Mouse (Mus musculus): ENCODE data around the gene Tfap2b. TPM values are rescaled to one million over a fixed set of nuclear protein-coding genes. Genes with fewer than 3 reads are reported as not detected.

The Tfap2b gene
- polyA plus RNA-seq (2015; fragmentation: Nextera tagmentation; extraction: Ambion mirVana) = 65.6 and 78.3 TPM in 2 replicates

DNA sequence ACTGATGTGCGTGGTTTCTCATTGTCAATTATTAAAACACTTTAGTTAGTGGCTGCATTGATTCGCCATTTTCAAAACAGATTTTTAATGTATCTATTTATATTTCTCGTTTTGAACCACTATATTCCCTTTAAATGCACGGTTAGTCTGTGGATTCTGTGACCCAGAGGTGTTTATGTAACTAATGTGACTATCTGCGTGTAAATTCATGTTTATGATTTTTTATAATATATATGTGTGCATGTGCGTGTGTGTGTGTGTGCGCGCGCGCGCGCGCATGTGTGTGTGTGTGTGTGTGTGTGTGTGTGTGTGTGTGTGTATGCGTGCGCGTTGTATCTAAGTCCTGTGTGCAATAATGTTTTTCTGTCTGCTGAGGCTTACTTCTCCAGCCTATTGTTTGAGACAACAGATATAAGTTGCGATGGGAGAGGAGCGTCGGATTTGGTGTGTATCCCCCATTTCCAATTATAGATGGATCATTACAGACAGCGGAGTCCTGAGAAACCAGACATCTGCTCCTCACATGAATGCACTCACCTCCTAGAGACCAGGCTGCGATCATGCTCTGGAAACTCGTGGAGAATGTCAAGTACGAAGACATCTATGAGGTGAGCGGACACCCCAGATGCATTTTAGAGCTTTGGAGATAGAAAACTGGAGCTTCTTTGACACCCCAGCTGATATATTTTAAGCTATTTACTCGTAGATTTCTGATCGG, at the start of gene Tfap2b:
TSS of gene Tfap2b (plus strand) at position 274 of the 718 bp plus-strand sequence.
- no peaks in the 10 kb centered on the region for H3K36me3 ChIP-seq
- H3K27ac ChIP-seq (replicated peaks) = peak within 1 kb of the TSS; percentile 72
- peak within 1 kb of the TSS; percentile 40 for H3K4me2 ChIP-seq
- peak within 1 kb of the TSS; percentile 31 for H3K4me3 ChIP-seq
- H3K9me3 ChIP-seq = no peaks in the 10 kb centered on the region
- H3K27me3 ChIP-seq = peaks cover 49% of the 10 kb centered on the region
- peak; percentile 60 for ATAC-seq (ENCODE audit: low FRiP score, low read depth)
- 2% methylated on average over 26 of the region's 26 CpGs for WGBS
- H3K4me1 ChIP-seq (replicated peaks) = peaks cover 6% of the 10 kb centered on the region; the same call in 1 of the 2 replicates
- H3K9ac ChIP-seq = peak within 1 kb of the TSS; percentile 38; the same call in 1 of the 2 replicates

DNA sequence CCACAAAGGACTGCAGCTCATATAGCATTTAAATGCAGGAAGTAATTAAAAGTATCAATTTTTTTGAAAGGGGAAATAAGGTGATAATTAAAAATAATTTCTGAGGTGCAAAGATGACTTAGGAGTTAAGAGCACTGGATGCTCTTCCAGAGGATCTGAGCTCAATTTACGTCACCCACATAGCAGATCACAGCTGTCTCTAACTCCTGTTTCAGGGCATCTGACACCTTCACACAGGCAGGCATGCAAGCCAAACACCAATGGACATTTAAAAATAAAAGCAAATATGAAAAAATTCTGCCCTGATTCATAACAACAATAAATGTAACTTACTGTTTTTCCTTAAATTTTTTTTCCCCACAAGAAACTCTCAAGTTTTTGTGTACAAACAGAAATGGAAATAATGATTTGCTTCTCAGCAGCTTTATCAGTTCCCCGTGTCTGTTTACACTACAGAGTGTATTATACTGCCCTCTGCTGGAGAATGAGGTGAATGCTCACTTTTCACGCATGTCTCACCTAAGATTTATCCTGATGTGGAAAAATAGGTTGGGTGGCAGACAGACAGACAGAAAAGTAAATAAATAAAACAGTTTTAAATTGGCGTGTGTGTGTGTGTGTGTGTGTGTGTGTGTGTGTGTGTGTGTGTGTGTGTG, 29.8 kb upstream of the Tfap2b start:
- no peaks in the 10 kb centered on the region for H3K4me1 ChIP-seq (replicated peaks)
- no peak for ATAC-seq (ENCODE audit: low FRiP score, low read depth)
- 12% methylated on average over 4 of the region's 4 CpGs for WGBS
- H3K36me3 ChIP-seq = no peaks in the 10 kb centered on the region
- H3K27ac ChIP-seq (replicated peaks) = no peak overlapping the region
- H3K9ac ChIP-seq = no peak overlapping the region
- no peaks in the 10 kb centered on the region for H3K9me3 ChIP-seq
- no peak overlapping the region for H3K4me3 ChIP-seq
- no peak overlapping the region for H3K4me2 ChIP-seq
- no peaks in the 10 kb centered on the region for H3K27me3 ChIP-seq

DNA sequence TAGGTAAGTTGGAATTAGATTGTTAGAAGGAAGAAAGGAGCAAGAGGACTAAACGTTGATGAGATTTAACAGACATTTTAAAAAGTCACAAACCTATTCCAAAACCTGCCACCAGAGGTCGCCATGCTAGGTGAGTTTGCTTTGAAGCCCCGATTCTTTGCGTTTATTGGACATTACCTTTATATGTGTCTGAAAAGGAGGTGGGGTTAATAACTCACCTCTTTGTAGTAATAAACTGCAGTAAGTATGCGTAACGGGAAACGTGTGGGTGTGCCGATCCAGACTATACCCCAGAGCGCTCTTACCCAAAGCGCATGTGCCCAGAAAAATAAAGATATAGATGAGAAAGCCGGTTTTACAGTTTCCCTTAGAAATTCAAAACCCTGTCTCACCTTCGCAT, 3.1 kb upstream of the Tfap2b start:
- peak overlapping the region; percentile 65 for H3K4me2 ChIP-seq
- H3K9ac ChIP-seq = 0 out of 2 replicates have a peak overlapping the region, but pooled peaks have one; percentile 14
- no peaks in the 10 kb centered on the region for H3K9me3 ChIP-seq
- ATAC-seq (ENCODE audit: low FRiP score, low read depth) = peak; percentile 74; the same call in 1 of the 2 replicates
- H3K4me1 ChIP-seq (replicated peaks) = 0 out of 2 replicates have a peak, but pooled peaks cover 6% of the 10 kb centered on the region
- peak overlapping the region; percentile 39 for H3K4me3 ChIP-seq
- no peaks in the 10 kb centered on the region for H3K36me3 ChIP-seq
- WGBS = 2% methylated on average over 12 of the region's 12 CpGs
- H3K27ac ChIP-seq (replicated peaks) = no peak overlapping the region
- H3K27me3 ChIP-seq = peaks cover 35% of the 10 kb centered on the region

DNA sequence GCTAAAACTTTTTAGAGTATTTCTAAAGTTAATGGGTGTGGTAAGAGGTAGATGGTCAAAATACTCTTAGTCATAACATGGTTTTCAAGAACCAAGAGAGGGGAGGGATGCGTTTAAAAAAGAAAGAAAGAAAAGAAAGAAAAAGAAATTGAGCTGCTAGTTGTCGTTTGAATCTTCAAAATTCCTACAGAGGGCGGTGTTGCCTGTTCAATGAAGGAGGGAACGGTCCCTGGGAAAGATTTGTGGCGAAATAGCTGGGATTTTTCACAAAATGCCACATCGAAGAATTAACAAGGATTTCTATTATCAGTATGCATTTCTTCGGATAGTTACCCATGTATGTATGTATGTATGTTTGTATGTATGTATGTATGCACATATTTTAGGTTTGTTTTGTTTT, 2.5 kb upstream of the Tfap2b start:
- no peaks in the 10 kb centered on the region for H3K9me3 ChIP-seq
- H3K9ac ChIP-seq = no peak overlapping the region
- H3K27ac ChIP-seq (replicated peaks) = no peak overlapping the region
- 0 out of 2 replicates have a peak, but pooled peaks cover 6% of the 10 kb centered on the region for H3K4me1 ChIP-seq (replicated peaks)
- peak overlapping the region; percentile 39 for H3K4me3 ChIP-seq
- WGBS = under 1% methylated on average over 7 of the region's 7 CpGs
- H3K27me3 ChIP-seq = peaks cover 37% of the 10 kb centered on the region
- no peaks in the 10 kb centered on the region for H3K36me3 ChIP-seq
- peak overlapping the region; percentile 65 for H3K4me2 ChIP-seq
- no peak for ATAC-seq (ENCODE audit: low FRiP score, low read depth)

DNA sequence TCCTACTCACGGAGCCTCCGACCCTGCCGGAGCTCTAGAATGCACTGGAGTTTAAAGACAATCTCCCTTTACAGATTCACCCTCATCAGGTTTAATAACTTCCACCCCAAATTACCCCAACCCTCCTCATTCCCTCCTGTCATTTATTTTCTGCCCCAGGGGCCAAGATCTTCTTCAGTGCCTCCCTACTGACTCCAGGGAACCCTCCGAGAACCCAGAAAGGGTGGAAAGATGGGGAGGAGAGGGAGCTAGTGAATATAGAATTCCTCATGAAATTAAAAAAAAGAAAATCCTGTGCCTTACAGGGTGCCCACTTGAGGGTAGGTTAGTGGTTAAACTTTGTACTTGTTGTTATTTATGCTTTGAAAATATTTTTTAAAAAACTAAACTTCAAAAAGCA, 1.1 kb upstream of the Tfap2b start:
- Histone ChIP-seq H3K9me3 (no peaks in the 10 kb centered on the region), H3K36me3 (no peaks in the 10 kb centered on the region), H3K9ac (no peak overlapping the region), H3K27me3 (peaks cover 44% of the 10 kb centered on the region), H3K4me1 (replicated peaks) (0 out of 2 replicates have a peak, but pooled peaks cover 6% of the 10 kb centered on the region), H3K27ac (replicated peaks) (no peak overlapping the region), H3K4me3 (no peak overlapping the region), H3K4me2 (peak overlapping the region; percentile 11; the same call in 1 of the 2 replicates)
- WGBS = 6% methylated on average over 4 of the region's 4 CpGs
- ATAC-seq (ENCODE audit: low FRiP score, low read depth) = no peak

DNA sequence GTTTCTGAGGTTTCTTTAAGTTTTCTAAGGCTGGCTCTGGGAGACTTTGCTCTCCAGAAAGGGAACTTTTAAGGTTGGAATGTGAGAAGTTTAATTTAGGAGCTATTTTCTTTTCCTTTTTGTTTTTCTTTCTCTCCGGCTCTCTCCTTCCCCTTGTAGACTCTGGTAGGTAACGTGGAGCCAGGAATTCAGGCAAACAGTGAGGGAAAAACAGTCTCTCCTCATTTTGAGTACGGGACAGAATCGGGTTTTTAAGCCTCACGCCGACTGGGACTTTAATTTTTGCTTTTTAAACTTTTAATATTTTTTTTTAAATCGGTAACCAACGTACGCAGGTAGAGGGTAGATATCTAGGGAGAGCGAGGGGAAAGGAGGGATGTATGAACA, 638 bp downstream of the Tfap2b start:
- ATAC-seq (ENCODE audit: low FRiP score, low read depth) = no peak
- H3K4me2 ChIP-seq = peak overlapping the region; percentile 40
- H3K4me1 ChIP-seq (replicated peaks) = peaks cover 10% of the 10 kb centered on the region; the same call in 1 of the 2 replicates
- no peak overlapping the region for H3K9ac ChIP-seq
- peak overlapping the region; percentile 31 for H3K4me3 ChIP-seq
- no peaks in the 10 kb centered on the region for H3K9me3 ChIP-seq
- H3K27ac ChIP-seq (replicated peaks) = peak overlapping the region; percentile 72; the same call in 1 of the 2 replicates
- 2% methylated on average over 10 of the region's 10 CpGs for WGBS
- peaks cover 51% of the 10 kb centered on the region for H3K27me3 ChIP-seq
- no peaks in the 10 kb centered on the region for H3K36me3 ChIP-seq

DNA sequence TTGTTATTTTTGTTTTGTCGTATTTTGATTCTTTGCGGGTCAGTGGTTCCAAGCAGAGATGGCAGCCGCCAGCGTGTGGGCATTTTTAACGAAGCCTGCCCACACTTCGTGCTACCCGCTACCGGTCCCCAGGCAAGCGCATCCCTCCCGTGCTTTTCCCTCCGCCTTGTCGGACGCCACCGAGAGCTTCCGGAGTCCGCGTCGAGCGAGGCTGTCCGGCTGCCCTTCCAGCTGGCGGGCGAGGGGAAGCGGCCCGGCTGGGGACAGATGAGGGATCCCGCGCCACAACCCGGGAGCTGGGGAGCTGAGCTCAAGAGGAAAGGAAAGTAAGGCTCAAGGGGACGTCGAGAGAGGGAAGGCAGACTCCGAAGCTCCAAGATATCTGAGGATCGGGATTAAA, 1.1 kb downstream of the Tfap2b start:
- peak overlapping the region; percentile 31 for H3K4me3 ChIP-seq
- peak overlapping the region; percentile 38; the same call in 1 of the 2 replicates for H3K9ac ChIP-seq
- no peaks in the 10 kb centered on the region for H3K36me3 ChIP-seq
- no peak for ATAC-seq (ENCODE audit: low FRiP score, low read depth)
- peaks cover 52% of the 10 kb centered on the region for H3K27me3 ChIP-seq
- H3K4me1 ChIP-seq (replicated peaks) = peaks cover 10% of the 10 kb centered on the region; the same call in 1 of the 2 replicates
- under 1% methylated on average over 31 of the region's 31 CpGs for WGBS
- no peaks in the 10 kb centered on the region for H3K9me3 ChIP-seq
- H3K27ac ChIP-seq (replicated peaks) = peak overlapping the region; percentile 72
- peak overlapping the region; percentile 40 for H3K4me2 ChIP-seq

DNA sequence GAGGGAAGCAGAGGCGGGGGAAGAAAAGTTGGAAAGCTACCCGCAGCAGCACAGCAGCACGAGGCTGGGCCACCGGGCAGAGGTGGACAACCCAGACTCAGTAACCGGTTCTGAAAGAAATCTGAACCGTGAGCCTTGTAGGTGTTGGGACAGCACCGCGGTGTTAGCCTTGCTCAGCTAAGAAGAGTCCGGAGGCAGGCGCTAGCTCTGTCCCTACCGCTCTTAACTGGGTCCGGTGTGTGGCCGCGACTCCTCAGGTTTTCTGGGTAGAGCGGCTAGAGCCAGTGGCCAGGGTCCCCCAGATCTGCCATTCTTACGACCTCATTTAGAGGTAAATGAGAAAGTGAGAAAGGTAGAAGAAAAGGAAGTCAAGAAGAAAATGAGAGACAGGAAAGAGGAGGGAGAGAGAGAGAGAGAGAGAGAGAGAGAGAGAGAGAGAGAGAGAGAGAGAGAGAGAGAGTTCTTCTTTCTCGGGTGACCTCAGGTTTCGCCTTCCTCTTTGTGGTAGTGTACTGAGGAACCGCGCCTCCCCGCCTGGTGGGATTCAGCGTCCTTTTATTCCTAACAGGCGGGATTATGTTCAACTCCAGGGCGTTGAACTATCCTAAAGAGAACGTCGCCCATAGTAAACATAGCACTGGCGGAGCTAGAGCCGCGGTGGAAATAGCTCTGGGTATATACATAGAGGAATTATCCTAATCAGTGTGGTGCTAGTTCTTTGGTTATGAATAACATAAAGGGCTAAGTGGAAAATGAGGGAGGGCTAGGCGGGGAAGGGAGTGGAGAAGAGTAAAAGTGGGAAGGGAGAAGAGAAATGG, 1.7 kb downstream of the Tfap2b start:
- peak overlapping the region; percentile 40 for H3K4me2 ChIP-seq
- peak overlapping the region; percentile 16; the same call in 1 of the 2 replicates for H3K9ac ChIP-seq
- H3K27me3 ChIP-seq = peaks cover 58% of the 10 kb centered on the region
- no peaks in the 10 kb centered on the region for H3K36me3 ChIP-seq
- ATAC-seq (ENCODE audit: low FRiP score, low read depth) = no peak
- H3K4me1 ChIP-seq (replicated peaks) = peaks cover 10% of the 10 kb centered on the region; the same call in 1 of the 2 replicates
- peak overlapping the region; percentile 31 for H3K4me3 ChIP-seq
- under 1% methylated on average over 30 of the region's 30 CpGs for WGBS
- no peaks in the 10 kb centered on the region for H3K9me3 ChIP-seq
- H3K27ac ChIP-seq (replicated peaks) = peak overlapping the region; percentile 72

DNA sequence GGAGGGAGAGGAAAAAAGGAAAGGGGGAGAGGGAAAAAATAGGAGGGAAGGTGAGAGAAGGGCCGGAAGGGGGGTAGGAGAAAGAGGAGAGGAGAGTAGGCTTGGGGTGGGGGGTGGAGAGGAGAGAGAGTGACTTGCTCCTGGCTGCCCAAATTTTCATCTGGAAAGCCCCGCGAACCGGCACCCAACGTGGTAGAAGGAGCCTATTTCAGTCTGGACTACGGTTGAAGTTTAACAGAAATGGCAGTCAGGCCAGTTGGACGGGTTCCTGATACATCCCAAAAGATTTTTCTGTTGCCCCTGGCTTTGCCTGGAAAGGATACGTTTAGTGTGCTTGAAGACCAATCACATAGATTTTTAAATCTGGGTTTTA, 2.3 kb downstream of the Tfap2b start:
- 6% methylated on average over 8 of the region's 8 CpGs for WGBS
- Histone ChIP-seq H3K4me3 (peak overlapping the region; percentile 31), H3K9me3 (no peaks in the 10 kb centered on the region), H3K36me3 (no peaks in the 10 kb centered on the region), H3K27me3 (peaks cover 64% of the 10 kb centered on the region), H3K27ac (replicated peaks) (peak overlapping the region; percentile 72), H3K9ac (peak overlapping the region; percentile 16; the same call in 1 of the 2 replicates), H3K4me2 (0 out of 2 replicates have a peak overlapping the region, but pooled peaks have one; percentile 23), H3K4me1 (replicated peaks) (peaks cover 8% of the 10 kb centered on the region; the same call in 1 of the 2 replicates)
- ATAC-seq (ENCODE audit: low FRiP score, low read depth) = no peak

DNA sequence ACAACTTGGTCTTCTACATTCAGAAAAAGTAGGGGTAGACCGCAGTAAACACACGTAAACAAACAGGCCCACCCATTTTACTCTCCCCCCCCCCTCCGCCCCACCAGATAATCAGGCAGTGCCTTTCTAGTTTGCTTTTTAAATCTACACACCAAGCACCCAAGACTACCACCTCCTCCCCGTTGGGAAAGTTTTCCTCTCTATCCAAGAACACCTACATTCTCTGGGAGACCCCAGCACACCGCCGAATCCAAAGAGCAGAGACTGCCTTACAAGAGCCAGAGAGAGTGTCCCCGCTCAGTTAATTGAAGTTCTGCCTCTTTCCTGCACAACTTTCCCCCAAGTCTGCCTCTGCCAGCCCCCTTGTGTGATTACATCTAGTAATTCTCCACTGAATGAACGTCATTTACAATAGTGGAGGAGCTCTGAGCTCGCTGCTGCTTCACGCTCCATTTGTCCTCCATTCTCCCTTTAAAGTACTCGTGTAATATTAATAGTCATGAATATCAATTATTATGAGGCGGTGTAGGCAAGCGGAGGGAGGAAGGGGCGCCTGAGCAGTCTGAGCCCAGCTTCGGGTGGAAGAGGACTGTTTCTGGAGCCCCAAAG, 2.9 kb downstream of the Tfap2b start:
- Histone ChIP-seq H3K4me3 (peak overlapping the region; percentile 31), H3K27ac (replicated peaks) (peak overlapping the region; percentile 18), H3K4me1 (replicated peaks) (peaks cover 8% of the 10 kb centered on the region; the same call in 1 of the 2 replicates), H3K4me2 (peak overlapping the region; percentile 24; the same call in 1 of the 2 replicates), H3K36me3 (no peaks in the 10 kb centered on the region), H3K27me3 (peaks cover 68% of the 10 kb centered on the region), H3K9ac (0 out of 2 replicates have a peak overlapping the region, but pooled peaks have one; percentile 10), H3K9me3 (no peaks in the 10 kb centered on the region)
- WGBS = 2% methylated on average over 15 of the region's 15 CpGs
- no peak for ATAC-seq (ENCODE audit: low FRiP score, low read depth)

DNA sequence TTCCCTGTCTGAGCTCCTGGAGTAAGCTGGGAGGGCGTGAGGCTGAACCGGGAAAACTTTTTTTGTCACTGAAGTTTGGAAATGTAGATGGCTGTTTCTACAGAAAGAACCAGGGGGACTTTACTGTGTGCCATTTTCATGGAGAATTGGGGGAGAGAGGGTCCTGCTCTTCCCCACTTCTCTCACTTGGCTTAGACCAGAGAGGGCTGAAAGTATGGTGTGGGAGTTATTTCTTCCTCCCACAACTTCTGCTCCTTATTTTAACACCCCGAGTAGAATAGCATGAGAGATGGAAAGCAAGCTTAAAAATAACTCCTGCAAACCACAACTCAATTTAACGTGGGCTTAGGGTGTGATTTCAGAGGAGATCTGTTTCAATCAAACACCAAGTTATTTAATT, 4.0 kb downstream of the Tfap2b start:
- 0% methylated on average over 4 of the region's 4 CpGs for WGBS
- H3K9ac ChIP-seq = no peak overlapping the region
- ATAC-seq (ENCODE audit: low FRiP score, low read depth) = no peak
- peak overlapping the region; percentile 31 for H3K4me3 ChIP-seq
- H3K9me3 ChIP-seq = no peaks in the 10 kb centered on the region
- peaks cover 8% of the 10 kb centered on the region; the same call in 1 of the 2 replicates for H3K4me1 ChIP-seq (replicated peaks)
- peak overlapping the region; percentile 27; the same call in 1 of the 2 replicates for H3K4me2 ChIP-seq
- no peaks in the 10 kb centered on the region for H3K36me3 ChIP-seq
- peaks cover 68% of the 10 kb centered on the region for H3K27me3 ChIP-seq
- H3K27ac ChIP-seq (replicated peaks) = no peak overlapping the region

Measured in hindbrain, embryonic 15.5 days (tissue).